Mouse (Mus musculus): ENCODE measurements around the gene AA467197. TPM values are rescaled to one million over a fixed set of nuclear protein-coding genes. Genes with fewer than 3 reads are reported as not detected.

Gene AA467197
- total and polyA plus RNA-seq, 3 experiments = 3.1 to 30.4 (median 6.4) TPM

GRCm38 (mm10) chr2:122628976-122629375, 7.8 kb upstream of the AA467197 start (continued):
- peak; percentile 93 for TF ChIP-seq ZNF384 (IDR thresholded peaks at IDR 0.05; ENCODE audit: low read depth, low read length)
- peak; percentile 65 to 96; a peak in 3 of 4 replicates for TF ChIP-seq CTCF (conservative IDR thresholded peaks at IDR 0.05 in 1 of 2, IDR thresholded peaks at IDR 0.05 in 1 of 2; ENCODE audit: low read depth in 2 of 2, low read length in 2 of 2)
- no peak for TF ChIP-seq PAX5 (IDR thresholded peaks at IDR 0.05; ENCODE audit: low read length)
- no peak for TF ChIP-seq USF1 (IDR thresholded peaks at IDR 0.05; ENCODE audit: low read depth, low read length)
- TF ChIP-seq JUND (conservative IDR thresholded peaks at IDR 0.05; ENCODE audit: low read depth, low read length) = no peak; the same call in 1 of the 2 replicates

- peaks cover 14% of the 10 kb centered on the region for H3K79me2 ChIP-seq (replicated peaks; ENCODE audit: control insufficient read depth, extremely low read depth, insufficient read depth, poor library complexity, severe bottlenecking)
- peak overlapping the region; percentile 42; the same call in 1 of the 2 replicates for H3K27ac ChIP-seq (ENCODE audit: insufficient read depth, low read depth)
- in situ Hi-C loops (cut with MboI; ENCODE audit: low pct_ligation_motif_present, low pct_unique_long_range_greater_than_20kb, low sequenced_read_pairs) = loop anchor here (10.0 kb wide), 2 partner anchors 55 to 125 kb away; no protein-coding TSS in a partner anchor
- dilution Hi-C loops (cut with MboI; ENCODE audit: extremely low pct_ligation_motif_present, extremely low pct_unique_long_range_greater_than_20kb, low sequenced_read_pairs) = no loop called here
- peaks cover 16 to 26% of the 10 kb centered on the region in 2 experiments for H3K36me3 ChIP-seq (replicated peaks in 1 of 2; ENCODE audit: control insufficient read depth in 1 of 2, insufficient read depth in 1 of 2, low read length in 1 of 2)
- H3K4me2 ChIP-seq (ENCODE audit: insufficient read depth, low read depth, poor library complexity, severe bottlenecking) = peak overlapping the region; percentile 91
- H3K9me3 ChIP-seq (replicated peaks; ENCODE audit: low read length) = no peaks in the 10 kb centered on the region
- H3K4me3 ChIP-seq (replicated peaks in 1 of 3; ENCODE audit: low read depth in 2 of 3, low read length in 2 of 3, poor library complexity in 1 of 3) = peak overlapping the region in 2 of 3 experiments; percentile 70 to 92
- H3K4me1 ChIP-seq (ENCODE audit: control insufficient read depth in 1 of 2, insufficient read depth in 2 of 2) = peaks cover 0 to 16% of the 10 kb centered on the region in 2 experiments; a peak in 2 of 4 replicates
- no peaks in the 10 kb centered on the region for H3K27me3 ChIP-seq (replicated peaks)
- TF ChIP-seq HCFC1 (IDR thresholded peaks at IDR 0.05; ENCODE audit: low read depth, low read length) (no peak), ZNF384 (IDR thresholded peaks at IDR 0.05; ENCODE audit: low read depth, low read length) (no peak)
- peak overlapping the region; percentile 21 for H3K9ac ChIP-seq (ENCODE audit: insufficient read depth, low read depth)
- DNase-seq (ENCODE audit: extremely low read depth) = no peak
Measured at GRCm38 (mm10) chr2:122629871-122630270, 6.9 kb upstream of the AA467197 start.

GRCm38 (mm10) chr2:122630465-122631225, 6.1 kb upstream of the AA467197 start:
- H3K9ac ChIP-seq (ENCODE audit: insufficient read depth, low read depth) = peak overlapping the region; percentile 78
- peaks cover 0 to 16% of the 10 kb centered on the region in 2 experiments; a peak in 2 of 4 replicates for H3K4me1 ChIP-seq (ENCODE audit: control insufficient read depth in 1 of 2, insufficient read depth in 2 of 2)
- peak overlapping the region; percentile 43; the same call in 1 of the 2 replicates for H3K27ac ChIP-seq (ENCODE audit: insufficient read depth, low read depth)
- peaks cover 14% of the 10 kb centered on the region for H3K79me2 ChIP-seq (replicated peaks; ENCODE audit: control insufficient read depth, extremely low read depth, insufficient read depth, poor library complexity, severe bottlenecking)
- peak; percentile 93 for DNase-seq (ENCODE audit: extremely low read depth)
- no peaks in the 10 kb centered on the region for H3K9me3 ChIP-seq (replicated peaks; ENCODE audit: low read length)
- dilution Hi-C loops (cut with MboI; ENCODE audit: extremely low pct_ligation_motif_present, extremely low pct_unique_long_range_greater_than_20kb, low sequenced_read_pairs) (no loop called here), in situ Hi-C loops (cut with MboI; ENCODE audit: low pct_ligation_motif_present, low pct_unique_long_range_greater_than_20kb, low sequenced_read_pairs) (loop anchor here (10.0 kb wide), 1 partner anchor 124 kb away; no protein-coding TSS in a partner anchor)
- peak overlapping the region; percentile 91; the same call in 1 of the 2 replicates for H3K4me2 ChIP-seq (ENCODE audit: insufficient read depth, low read depth, poor library complexity, severe bottlenecking)
- no peaks in the 10 kb centered on the region for H3K27me3 ChIP-seq (replicated peaks)
- peaks cover 16 to 28% of the 10 kb centered on the region in 2 experiments for H3K36me3 ChIP-seq (replicated peaks in 1 of 2; ENCODE audit: control insufficient read depth in 1 of 2, insufficient read depth in 1 of 2, low read length in 1 of 2)
- H3K4me3 ChIP-seq (replicated peaks in 1 of 3; ENCODE audit: low read depth in 2 of 3, low read length in 2 of 3, poor library complexity in 1 of 3) = peak overlapping the region; percentile 70 to 92 (median 90)
- no peak; the same call in 1 of the 2 replicates for TF ChIP-seq CHD1 (IDR thresholded peaks at IDR 0.05; ENCODE audit: low read depth, low read length)
- TF ChIP-seq POLR2A (IDR thresholded peaks at IDR 0.05; ENCODE audit: low read depth, low read length) = peak; percentile 87
- TF ChIP-seq ZC3H11A (IDR thresholded peaks at IDR 0.05; ENCODE audit: low read depth, low read length) = no peak
- no peak for TF ChIP-seq E2F4 (IDR thresholded peaks at IDR 0.05; ENCODE audit: insufficient replicate concordance, low read depth, low read length)
- no peak for TF ChIP-seq MAFK (IDR thresholded peaks at IDR 0.05; ENCODE audit: insufficient replicate concordance, low read length)
- peak; percentile 69 for TF ChIP-seq MAX (IDR thresholded peaks at IDR 0.05; ENCODE audit: low read length)
- peak; percentile 29; the same call in 1 of the 2 replicates for TF ChIP-seq IRF4 (IDR thresholded peaks at IDR 0.05; ENCODE audit: low read depth, low read length)
- TF ChIP-seq SIN3A (IDR thresholded peaks at IDR 0.05; ENCODE audit: low read length) = no peak
- TF ChIP-seq MAZ (IDR thresholded peaks at IDR 0.05; ENCODE audit: low read depth, low read length) = no peak
- TF ChIP-seq NRF1 (IDR thresholded peaks at IDR 0.05; ENCODE audit: low read depth, low read length) = peak; percentile 96
- peak; percentile 91 for TF ChIP-seq TBP (conservative IDR thresholded peaks at IDR 0.05; ENCODE audit: low read depth, low read length)
- no peak for TF ChIP-seq RCOR1 (conservative IDR thresholded peaks at IDR 0.05; ENCODE audit: low read depth, low read length)
- TF ChIP-seq JUND (conservative IDR thresholded peaks at IDR 0.05; ENCODE audit: low read depth, low read length) = 0 out of 2 replicates have a peak, but pooled peaks have one; percentile 7
- peak; percentile 79 for TF ChIP-seq UBTF (IDR thresholded peaks at IDR 0.05; ENCODE audit: low read depth, low read length)
- TF ChIP-seq USF1 (IDR thresholded peaks at IDR 0.05; ENCODE audit: low read depth, low read length) = 0 out of 2 replicates have a peak, but pooled peaks have one; percentile 15
- no peak for TF ChIP-seq ZKSCAN1 (IDR thresholded peaks at IDR 0.05; ENCODE audit: borderline replicate concordance, low read depth, low read length)
- TF ChIP-seq ZNF384 (IDR thresholded peaks at IDR 0.05; ENCODE audit: low read depth, low read length) = no peak
- no peak for TF ChIP-seq GABPA (IDR thresholded peaks at IDR 0.05; ENCODE audit: insufficient replicate concordance, low read depth, low read length)
- TF ChIP-seq RAD21 (IDR thresholded peaks at IDR 0.05; ENCODE audit: low read depth, low read length) = no peak
- TF ChIP-seq JUN (IDR thresholded peaks at IDR 0.05; ENCODE audit: insufficient read depth, low read depth, low read length) = no peak
- peak; percentile 95 for TF ChIP-seq NELFE (IDR thresholded peaks at IDR 0.05; ENCODE audit: low read depth, low read length)
- TF ChIP-seq PAX5 (IDR thresholded peaks at IDR 0.05; ENCODE audit: low read length) = no peak
- peak; percentile 84 for TF ChIP-seq MXI1 (IDR thresholded peaks at IDR 0.05; ENCODE audit: low read depth, low read length)
- TF ChIP-seq CHD2 (IDR thresholded peaks at IDR 0.05; ENCODE audit: low read length) = no peak
- TF ChIP-seq MEF2A (IDR thresholded peaks at IDR 0.05; ENCODE audit: borderline replicate concordance, low read depth, low read length) = no peak
- TF ChIP-seq HCFC1 (IDR thresholded peaks at IDR 0.05; ENCODE audit: low read depth, low read length) = peak; percentile 78
